Mouse (Mus musculus) adrenal gland, postnatal 4 days (tissue): ENCODE data around the gene Fbxw11. TPM values are rescaled to one million over a fixed set of nuclear protein-coding genes. Genes with fewer than 3 reads are reported as not detected.

Experiments
- DNase-seq, 2 experiments: peaks; one replicate each; pipeline ENCODE4 v3.0.0; 2021 to 2022; ENCODE audit warnings: low spot score in 2 of 2, mixed read lengths in 2 of 2
- total RNA-seq, 2 experiments: library from RNA; stranded (reverse); gene quantifications; 2 replicates each; pipeline ENCODE4 v1.2.3; 2021

The Fbxw11 gene
- total RNA-seq, 2 experiments from 2014 or later: 110 to 111 TPM

GRCm38 (mm10) chr11:32746475-32746874 is 104.0 kb downstream of the Fbxw11 start:
- DNase-seq: no peak

GRCm38 (mm10) chr11:32748800-32749199 is 106.3 kb downstream of the Fbxw11 start:
- DNase-seq: no peak

DNA sequence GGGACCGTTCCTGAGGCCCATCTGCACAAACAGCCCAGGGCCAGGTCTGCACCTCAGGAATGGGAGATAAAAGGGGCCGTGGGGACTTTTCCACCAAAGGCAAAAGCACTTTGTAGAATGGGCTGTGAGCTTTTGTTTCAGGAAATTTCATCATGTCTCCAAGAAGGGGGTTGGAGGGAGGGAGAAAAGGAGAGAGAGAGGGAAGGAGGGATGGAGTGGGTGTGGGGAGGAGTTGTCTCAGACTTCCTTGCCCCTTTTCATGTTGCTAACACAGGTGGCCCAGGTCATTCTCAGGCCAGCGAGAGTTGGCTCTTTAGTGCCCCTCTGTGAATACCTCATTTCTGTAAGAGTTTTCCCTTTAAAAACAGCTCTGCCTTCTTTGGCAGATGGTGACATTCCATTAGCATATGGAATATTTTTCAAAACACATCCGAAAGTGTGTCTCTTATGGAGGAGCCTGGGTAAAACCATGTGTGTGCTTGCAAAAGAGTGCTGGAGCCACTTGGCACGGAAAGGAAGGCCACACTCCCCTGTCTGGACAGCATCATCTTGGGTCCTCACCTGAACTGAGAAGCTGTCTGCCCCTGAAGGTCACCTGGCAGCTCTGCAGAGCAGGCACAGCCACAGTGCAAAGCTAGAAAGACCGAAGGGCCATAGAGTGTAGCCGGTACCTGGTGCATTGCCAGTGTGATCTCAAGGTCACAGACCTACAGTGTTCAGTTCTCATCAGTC is 109.5 kb downstream of the Fbxw11 start:
- DNase-seq: no peak

GRCm38 (mm10) chr11:32752595-32752885 is 110.0 kb downstream of the Fbxw11 start:
- DNase-seq: no peak

DNA sequence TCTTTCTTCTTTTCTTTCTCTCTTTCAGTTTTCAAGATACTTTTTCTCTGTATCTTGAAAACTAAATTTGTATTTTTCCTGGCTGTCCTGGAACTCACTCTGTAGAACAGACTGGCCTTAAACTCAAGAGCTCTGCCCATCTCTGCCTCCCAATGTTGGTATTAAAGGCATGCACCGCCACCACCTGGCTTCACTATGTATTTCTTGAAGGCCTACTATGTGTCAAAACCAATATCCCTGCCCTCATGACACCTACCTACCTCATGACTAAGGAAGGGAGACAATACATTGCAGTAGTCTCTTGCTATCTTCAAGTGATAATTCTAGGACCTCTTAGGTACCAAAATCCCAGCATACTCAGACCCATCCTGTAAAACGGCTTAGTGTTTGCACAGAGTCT is 110.8 kb downstream of the Fbxw11 start:
- no peak for DNase-seq

DNA sequence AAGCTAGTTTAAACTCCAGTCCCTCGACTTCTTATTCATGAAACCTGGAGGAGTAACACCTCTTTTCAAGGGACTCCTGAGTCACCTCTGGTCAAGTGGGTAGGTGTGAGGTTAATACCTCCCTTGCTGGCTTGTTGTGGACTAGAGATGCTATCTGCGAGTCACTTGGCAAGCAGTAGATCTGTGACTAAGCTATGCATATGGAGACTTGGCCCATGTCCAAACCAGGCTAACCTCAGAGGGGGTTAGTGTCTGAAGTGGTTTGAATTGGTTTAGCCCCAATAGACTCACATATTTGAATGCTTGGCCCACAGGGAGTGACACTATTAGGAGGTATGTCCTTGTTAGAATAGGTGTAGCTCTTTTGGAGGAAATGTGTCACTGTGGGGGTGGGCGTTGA is 120.2 kb downstream of the Fbxw11 start:
- no peak for DNase-seq

DNA sequence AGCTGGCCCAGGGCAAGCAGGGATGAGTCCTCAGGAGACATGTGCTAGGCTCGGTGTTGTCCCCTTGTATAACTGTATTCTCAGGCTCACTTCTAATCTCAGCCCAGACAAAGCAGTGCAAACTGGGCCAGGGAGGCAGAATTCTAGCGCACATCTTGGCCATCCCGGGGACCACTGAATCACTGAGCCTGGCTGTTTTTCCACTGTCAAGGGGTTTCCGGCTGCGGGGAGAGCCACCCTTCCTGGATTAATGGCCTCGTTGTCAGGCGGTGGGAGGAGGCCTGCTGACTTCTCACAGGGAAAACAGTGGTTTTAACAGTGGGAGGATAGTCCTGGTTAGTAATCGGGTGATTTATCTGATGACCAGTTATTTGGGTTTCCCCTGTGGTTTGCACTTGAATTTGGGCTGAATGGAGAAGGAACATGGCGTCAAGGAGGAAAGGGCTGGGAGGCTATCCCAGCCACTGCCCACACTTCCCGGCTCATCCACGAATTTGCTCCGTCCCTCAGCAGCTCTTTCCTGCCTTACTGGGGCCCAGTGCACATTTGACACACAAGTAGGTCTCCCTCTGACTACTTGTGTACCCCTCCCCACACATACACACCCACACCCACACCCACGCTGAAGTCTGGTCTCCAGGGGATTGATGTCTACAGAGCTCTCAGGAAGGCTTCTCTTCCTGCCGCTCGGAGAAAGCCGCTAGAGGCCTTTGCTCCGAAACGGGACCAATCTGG is 125.1 kb downstream of the Fbxw11 start:
- no peak for DNase-seq

DNA sequence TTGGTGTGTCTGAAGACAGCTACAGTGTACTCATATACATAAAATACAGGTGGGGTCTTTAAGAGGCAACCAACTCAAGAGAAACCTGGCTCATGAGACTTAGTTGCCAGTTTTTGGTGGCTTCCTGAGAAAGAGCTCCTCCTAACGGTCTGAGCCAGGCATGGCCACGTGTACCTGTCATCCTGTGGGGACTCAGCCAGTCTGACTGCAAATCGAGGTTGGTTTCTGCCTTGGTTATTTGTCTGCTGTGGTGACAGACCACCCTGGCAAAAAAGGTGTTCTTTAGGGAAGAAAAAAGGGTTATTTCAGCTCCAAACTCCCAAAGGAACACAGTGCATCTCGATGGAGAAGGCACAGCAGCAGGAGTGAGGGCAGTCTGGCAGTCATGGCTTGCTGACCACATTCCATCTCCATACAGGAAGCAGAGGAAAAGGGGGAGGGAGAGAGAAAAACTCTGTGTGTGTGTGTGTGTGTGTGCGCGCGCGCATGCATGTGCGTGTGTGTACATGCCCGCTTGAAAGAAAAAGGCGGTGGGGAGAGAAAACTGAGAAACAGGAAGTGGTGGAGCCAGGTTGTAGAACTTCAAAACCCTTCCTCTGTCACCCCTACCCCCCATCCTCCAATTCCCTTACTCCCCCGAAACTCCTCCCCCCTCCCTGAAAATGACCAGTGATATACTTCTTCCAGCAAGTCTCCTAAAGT is 126.3 kb downstream of the Fbxw11 start:
- no peak for DNase-seq

GRCm38 (mm10) chr11:32780747-32781536 is 138.4 kb downstream of the Fbxw11 start:
- no peak for DNase-seq

- DNase-seq: no peak
Measured at GRCm38 (mm10) chr11:32781633-32782404, 139.3 kb downstream of the Fbxw11 start.

DNA sequence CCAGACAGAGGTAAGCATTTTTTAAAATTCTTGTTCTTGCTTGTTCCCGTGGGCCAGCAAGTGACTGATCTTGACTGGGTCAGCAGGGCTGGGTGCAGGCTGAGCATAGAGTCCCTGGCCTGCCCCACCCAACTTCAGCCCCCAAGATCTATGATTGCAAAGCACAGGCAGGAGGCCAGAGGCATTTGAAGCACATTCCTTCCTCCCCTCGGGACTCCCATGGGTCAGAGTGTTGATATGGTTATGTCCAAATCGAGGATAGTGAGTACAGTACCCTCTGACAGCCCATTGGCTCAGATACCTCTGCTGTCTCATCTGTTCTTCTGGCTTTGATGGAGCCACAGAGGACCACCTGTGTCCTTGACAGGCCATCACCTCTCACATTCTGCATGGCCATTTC is 140.2 kb downstream of the Fbxw11 start:
- no peak for DNase-seq

- DNase-seq: no peak
Measured at GRCm38 (mm10) chr11:32785591-32786147, 143.1 kb downstream of the Fbxw11 start.

DNA sequence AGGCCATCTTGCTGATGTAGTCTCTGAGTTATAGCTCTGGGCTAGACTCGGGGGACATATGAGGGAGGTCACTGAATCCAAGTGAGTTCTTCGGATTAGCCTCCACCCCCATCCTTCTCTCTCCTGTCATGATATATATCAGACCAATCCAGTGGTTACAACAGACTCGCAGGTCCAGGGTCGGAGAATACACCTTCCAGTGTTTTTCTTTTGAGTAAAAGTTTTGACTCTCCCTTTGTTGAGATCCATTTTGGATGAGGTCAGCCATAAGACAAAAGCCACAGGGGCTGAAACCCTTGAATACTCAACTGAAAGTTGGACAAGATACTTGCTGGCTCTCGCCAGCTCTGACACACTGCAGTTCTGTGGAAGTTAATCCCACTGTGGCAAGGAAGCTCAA is 143.7 kb downstream of the Fbxw11 start:
- no peak for DNase-seq

- no peak for DNase-seq
Measured at GRCm38 (mm10) chr11:32794759-32795445, 152.4 kb downstream of the Fbxw11 start.

Other genes with a start within 250 kb of the Fbxw11 start
- gene Ubtd2, start 187.4 kb upstream of the Fbxw11 start, total RNA-seq: 10 to 100 TPM; 26.1 to 30.9 TPM
- gene Efcab9, start 110.6 kb upstream of the Fbxw11 start, total RNA-seq: 1 to 10 TPM in 1 of 2 experiments, under 1 TPM in 1; 0.42 to 1.6 TPM
- 10 to 100 TPM in 1 of 2 experiments, 1 to 10 TPM in 1; 9.0 to 11.5 TPM for gene Stk10, start 109.4 kb upstream of the Fbxw11 start, total RNA-seq
- not detected for gene Smim23, start 181.9 kb downstream of the Fbxw11 start, total RNA-seq